Mouse (Mus musculus): Measurements from ENCODE around the gene Atg14. TPM values are rescaled to one million over a fixed set of nuclear protein-coding genes. Genes with fewer than 3 reads are reported as not detected.

Gene Atg14
- polyA plus RNA-seq, 1 experiment from 2014 or later = 10.2 TPM

- Histone ChIP-seq H3K4me2 (no peak overlapping the region), H3K4me1 (replicated peaks; ENCODE audit: control insufficient read depth, insufficient read depth, low read length) (peaks cover 5% of the 10 kb centered on the region; the same call in 1 of the 2 replicates), H3K9me3 (ENCODE audit: control insufficient read depth, low read length) (no peaks in the 10 kb centered on the region), H3K27me3 (replicated peaks; ENCODE audit: control insufficient read depth, insufficient read depth, low read length) (no peaks in the 10 kb centered on the region), H3K4me3 (ENCODE audit: low read depth, low read length) (no peak overlapping the region), H3K27ac (ENCODE audit: low read depth, low read length) (no peak overlapping the region), H3K9ac (ENCODE audit: low read depth, low read length) (no peak overlapping the region), H3K36me3 (ENCODE audit: control insufficient read depth, insufficient read depth, low read length) (0 out of 2 replicates have a peak, but pooled peaks cover 2% of the 10 kb centered on the region)
- ATAC-seq (replicated peaks; ENCODE audit: low FRiP score) = no peak
- no peak for DNase-seq (ENCODE audit: low spot score)
These were observed 62.4 kb downstream of the Atg14 start for GRCm38 (mm10) chr14:47508035-47508434.

- WGBS = 94% methylated on average over 5 of the region's 5 CpGs
- 0 out of 2 replicates have a peak, but pooled peaks cover 2% of the 10 kb centered on the region for H3K36me3 ChIP-seq (ENCODE audit: control insufficient read depth, insufficient read depth, low read length)
These were observed 63.8 kb downstream of the Atg14 start for GRCm38 (mm10) chr14:47506676-47507075.

DNA sequence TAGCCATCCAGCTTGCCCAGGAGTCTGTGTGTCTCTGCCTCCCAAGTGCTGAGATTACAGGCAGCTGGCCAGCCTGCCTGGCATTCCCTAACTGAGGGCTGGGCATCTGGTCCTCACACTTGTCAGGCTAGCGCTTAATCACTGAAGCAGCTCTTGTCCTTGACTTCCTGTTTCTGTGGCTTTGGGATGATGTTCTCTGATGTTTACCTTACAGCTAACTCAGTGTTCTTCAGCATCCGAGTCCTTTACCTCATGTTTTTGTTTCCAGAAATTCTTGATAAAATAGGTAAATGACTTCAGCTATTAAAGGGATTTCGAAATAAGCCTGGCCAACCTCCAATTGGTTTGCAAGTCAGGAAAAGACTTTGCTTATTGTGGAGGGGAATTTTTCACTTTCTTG is 66.4 kb downstream of the Atg14 start:
- 93% methylated on average over 3 of the region's 3 CpGs for WGBS
- H3K27me3 ChIP-seq (replicated peaks; ENCODE audit: control insufficient read depth, insufficient read depth, low read length) = no peaks in the 10 kb centered on the region

More at GRCm38 (mm10) chr14:47506676-47507075, 63.8 kb downstream of the Atg14 start:
- Histone ChIP-seq H3K4me1 (replicated peaks; ENCODE audit: control insufficient read depth, insufficient read depth, low read length) (0 out of 2 replicates have a peak, but pooled peaks cover 2% of the 10 kb centered on the region), H3K9ac (ENCODE audit: low read depth, low read length) (no peak overlapping the region), H3K27me3 (replicated peaks; ENCODE audit: control insufficient read depth, insufficient read depth, low read length) (no peaks in the 10 kb centered on the region), H3K27ac (ENCODE audit: low read depth, low read length) (no peak overlapping the region), H3K4me3 (ENCODE audit: low read depth, low read length) (no peak overlapping the region), H3K9me3 (ENCODE audit: control insufficient read depth, low read length) (no peaks in the 10 kb centered on the region), H3K4me2 (no peak overlapping the region)
- ATAC-seq (replicated peaks; ENCODE audit: low FRiP score) = no peak
- no peak for DNase-seq (ENCODE audit: low spot score)

GRCm38 (mm10) chr14:47498632-47499031 is 71.8 kb downstream of the Atg14 start:
- WGBS = 58% methylated on average over 5 of the region's 5 CpGs
- H3K4me1 ChIP-seq (replicated peaks; ENCODE audit: control insufficient read depth, insufficient read depth, low read length) = no peaks in the 10 kb centered on the region
- no peak for DNase-seq (ENCODE audit: low spot score)
- no peaks in the 10 kb centered on the region for H3K27me3 ChIP-seq (replicated peaks; ENCODE audit: control insufficient read depth, insufficient read depth, low read length)
- no peak overlapping the region for H3K9ac ChIP-seq (ENCODE audit: low read depth, low read length)
- no peak overlapping the region for H3K4me3 ChIP-seq (ENCODE audit: low read depth, low read length)
- H3K4me2 ChIP-seq = no peak overlapping the region
- no peaks in the 10 kb centered on the region for H3K36me3 ChIP-seq (ENCODE audit: control insufficient read depth, insufficient read depth, low read length)
- no peak overlapping the region for H3K27ac ChIP-seq (ENCODE audit: low read depth, low read length)
- H3K9me3 ChIP-seq (ENCODE audit: control insufficient read depth, low read length) = no peaks in the 10 kb centered on the region
- no peak for ATAC-seq (replicated peaks; ENCODE audit: low FRiP score)

More for the DNA sequence above, 66.4 kb downstream of the Atg14 start:
- DNase-seq (ENCODE audit: low spot score) (no peak), ATAC-seq (replicated peaks; ENCODE audit: low FRiP score) (no peak)
- H3K4me3 ChIP-seq (ENCODE audit: low read depth, low read length) = no peak overlapping the region
- no peak overlapping the region for H3K9ac ChIP-seq (ENCODE audit: low read depth, low read length)
- 0 out of 2 replicates have a peak, but pooled peaks cover 2% of the 10 kb centered on the region for H3K36me3 ChIP-seq (ENCODE audit: control insufficient read depth, insufficient read depth, low read length)
- H3K9me3 ChIP-seq (ENCODE audit: control insufficient read depth, low read length) = no peaks in the 10 kb centered on the region
- no peaks in the 10 kb centered on the region for H3K4me1 ChIP-seq (replicated peaks; ENCODE audit: control insufficient read depth, insufficient read depth, low read length)
- no peak overlapping the region for H3K4me2 ChIP-seq
- no peak overlapping the region for H3K27ac ChIP-seq (ENCODE audit: low read depth, low read length)

GRCm38 (mm10) chr14:47497166-47497565 is 73.3 kb downstream of the Atg14 start:
- H3K9ac ChIP-seq (ENCODE audit: low read depth, low read length) = no peak overlapping the region
- no peak overlapping the region for H3K4me2 ChIP-seq
- DNase-seq (ENCODE audit: low spot score) (no peak), ATAC-seq (replicated peaks; ENCODE audit: low FRiP score) (no peak)
- WGBS = 75% methylated on average over 3 of the region's 3 CpGs
- no peaks in the 10 kb centered on the region for H3K4me1 ChIP-seq (replicated peaks; ENCODE audit: control insufficient read depth, insufficient read depth, low read length)
- H3K4me3 ChIP-seq (ENCODE audit: low read depth, low read length) = no peak overlapping the region
- H3K27me3 ChIP-seq (replicated peaks; ENCODE audit: control insufficient read depth, insufficient read depth, low read length) = no peaks in the 10 kb centered on the region
- no peaks in the 10 kb centered on the region for H3K9me3 ChIP-seq (ENCODE audit: control insufficient read depth, low read length)
- no peak overlapping the region for H3K27ac ChIP-seq (ENCODE audit: low read depth, low read length)
- no peaks in the 10 kb centered on the region for H3K36me3 ChIP-seq (ENCODE audit: control insufficient read depth, insufficient read depth, low read length)

DNA sequence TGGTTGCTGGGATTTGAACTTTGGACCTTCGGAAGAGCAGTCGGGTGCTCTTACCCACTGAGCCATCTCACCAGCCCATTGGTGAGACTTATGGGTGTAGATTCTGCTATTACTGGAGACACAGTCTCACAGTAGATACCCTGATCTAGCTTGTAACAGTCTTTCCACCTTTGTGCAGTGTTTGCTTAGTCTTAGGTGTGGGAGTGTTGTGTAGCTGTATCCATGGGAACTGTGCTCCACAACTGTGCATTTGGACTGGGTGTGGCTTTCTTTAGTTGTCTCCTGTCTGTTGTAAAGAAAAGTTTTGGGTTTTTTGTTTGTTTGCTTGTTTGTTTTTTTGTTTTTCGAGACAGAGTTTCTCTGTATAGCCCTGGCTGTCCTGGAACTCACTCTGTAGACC is 74.5 kb downstream of the Atg14 start:
- ATAC-seq (replicated peaks; ENCODE audit: low FRiP score) = no peak

DNA sequence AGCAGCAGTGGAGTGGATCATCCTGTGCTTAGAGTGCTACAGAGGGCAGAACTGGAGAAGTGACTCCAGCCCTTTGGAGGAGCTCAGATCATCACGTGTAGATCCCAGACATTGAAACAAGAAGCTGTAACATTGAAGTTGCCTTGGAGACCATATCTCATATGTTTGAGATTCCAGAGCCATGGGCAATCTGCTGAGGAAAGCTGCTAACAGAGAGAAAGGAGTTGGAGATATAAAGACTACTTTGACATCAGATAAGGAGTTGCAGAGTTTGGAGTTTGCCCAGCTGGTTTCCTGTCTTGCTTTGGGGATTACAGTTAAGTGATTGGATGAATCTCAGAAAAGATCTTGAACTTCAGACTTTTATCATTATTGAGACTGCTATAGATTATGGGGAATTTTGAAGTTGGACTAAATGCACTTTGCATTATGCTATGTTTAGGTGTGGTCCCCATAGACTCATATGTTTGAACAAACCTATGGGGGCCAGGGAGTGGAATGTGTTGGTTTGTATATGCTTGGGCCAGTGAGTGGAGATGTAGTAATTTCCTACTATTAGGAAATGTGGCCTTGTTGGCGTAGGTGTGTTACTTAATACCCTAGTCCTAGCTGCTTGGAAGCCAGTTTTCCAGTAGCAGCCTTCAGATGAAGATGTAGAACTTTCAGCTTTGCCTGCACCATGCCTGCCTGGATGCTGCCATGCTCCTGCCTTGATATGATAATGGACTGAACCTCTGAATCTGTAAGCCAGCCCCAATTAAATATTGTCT is 76.7 kb downstream of the Atg14 start:
- Histone ChIP-seq H3K9ac (ENCODE audit: low read depth, low read length) (no peak overlapping the region), H3K4me3 (ENCODE audit: low read depth, low read length) (no peak overlapping the region), H3K9me3 (ENCODE audit: control insufficient read depth, low read length) (no peaks in the 10 kb centered on the region), H3K4me1 (replicated peaks; ENCODE audit: control insufficient read depth, insufficient read depth, low read length) (0 out of 2 replicates have a peak, but pooled peaks cover 4% of the 10 kb centered on the region), H3K36me3 (ENCODE audit: control insufficient read depth, insufficient read depth, low read length) (no peaks in the 10 kb centered on the region), H3K27ac (ENCODE audit: low read depth, low read length) (no peak overlapping the region), H3K4me2 (no peak overlapping the region), H3K27me3 (replicated peaks; ENCODE audit: control insufficient read depth, insufficient read depth, low read length) (no peaks in the 10 kb centered on the region)
- no peak for ATAC-seq (replicated peaks; ENCODE audit: low FRiP score)
- WGBS = 78% methylated on average over 2 of the region's 2 CpGs
- no peak for DNase-seq (ENCODE audit: low spot score)

More for the DNA sequence above, 74.5 kb downstream of the Atg14 start:
- Histone ChIP-seq H3K4me3 (ENCODE audit: low read depth, low read length) (no peak overlapping the region), H3K36me3 (ENCODE audit: control insufficient read depth, insufficient read depth, low read length) (no peaks in the 10 kb centered on the region), H3K4me2 (no peak overlapping the region), H3K4me1 (replicated peaks; ENCODE audit: control insufficient read depth, insufficient read depth, low read length) (no peaks in the 10 kb centered on the region), H3K9ac (ENCODE audit: low read depth, low read length) (no peak overlapping the region), H3K9me3 (ENCODE audit: control insufficient read depth, low read length) (no peaks in the 10 kb centered on the region), H3K27ac (ENCODE audit: low read depth, low read length) (no peak overlapping the region), H3K27me3 (replicated peaks; ENCODE audit: control insufficient read depth, insufficient read depth, low read length) (no peaks in the 10 kb centered on the region)
- no peak for DNase-seq (ENCODE audit: low spot score)
- 95% methylated on average over 3 of the region's 3 CpGs for WGBS

Data from liver, embryonic 11.5 days (tissue).